Mouse (Mus musculus): ENCODE measurements at regions not wholly inside any gene's neighbourhood (a gene's known extent, or its start where the extent isn't known, plus 50 kb on each side); places are given as distances from the start of the nearest gene placed in this dataset.

GRCm38 (mm10) chr6:98514376-98514775, 171.8 kb upstream of the Gm765 start:
- H3K27ac ChIP-seq: no peak overlapping the region
- no peaks in the 10 kb centered on the region for H3K4me1 ChIP-seq
- ATAC-seq (replicated peaks; ENCODE audit: low FRiP score): no peak
- H3K9ac ChIP-seq: no peak overlapping the region
- H3K36me3 ChIP-seq: no peaks in the 10 kb centered on the region
- peaks cover 13% of the 10 kb centered on the region for H3K27me3 ChIP-seq
- no peak overlapping the region for H3K4me2 ChIP-seq
- WGBS: 39% methylated on average over 7 of the region's 7 CpGs
- no peak overlapping the region for H3K4me3 ChIP-seq (replicated peaks)
- H3K9me3 ChIP-seq (replicated peaks): no peaks in the 10 kb centered on the region

- Histone ChIP-seq H3K9me3 (replicated peaks) (no peaks in the 10 kb centered on the region), H3K27me3 (peaks cover 10% of the 10 kb centered on the region; the same call in 1 of the 2 replicates), H3K27ac (no peak overlapping the region), H3K36me3 (no peaks in the 10 kb centered on the region), H3K4me1 (no peaks in the 10 kb centered on the region), H3K4me2 (no peak overlapping the region), H3K9ac (no peak overlapping the region), H3K4me3 (replicated peaks) (no peak overlapping the region)
- no peak for ATAC-seq (replicated peaks; ENCODE audit: low FRiP score)
- 54% methylated on average over 3 of the region's 3 CpGs for WGBS
Measured at GRCm38 (mm10) chr6:98513217-98513616, 170.7 kb upstream of the Gm765 start.

DNA sequence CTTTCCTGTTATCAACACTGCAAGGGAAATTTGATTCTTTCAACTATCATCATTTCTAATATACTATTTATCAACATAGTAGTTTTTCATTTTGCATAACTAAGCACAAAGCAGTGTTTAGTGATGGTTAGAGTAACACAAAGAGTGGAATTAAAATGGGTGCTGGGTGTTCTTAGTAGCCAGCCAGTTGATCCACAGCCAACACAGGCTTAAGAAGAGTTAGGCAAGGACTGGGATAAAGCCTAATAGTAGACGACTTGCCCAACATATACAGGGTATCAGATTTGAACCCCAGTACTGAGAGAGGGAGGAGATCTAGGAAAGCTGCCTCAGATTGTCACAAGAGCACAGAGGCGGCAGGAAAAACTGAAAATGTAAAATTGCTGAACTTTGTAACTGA, 160.2 kb upstream of the Gm765 start:
- H3K36me3 ChIP-seq: no peaks in the 10 kb centered on the region
- no peak for ATAC-seq (replicated peaks; ENCODE audit: low FRiP score)
- H3K27ac ChIP-seq: no peak overlapping the region
- no peaks in the 10 kb centered on the region for H3K27me3 ChIP-seq
- H3K9me3 ChIP-seq (replicated peaks): no peaks in the 10 kb centered on the region
- H3K4me2 ChIP-seq: no peak overlapping the region
- H3K4me1 ChIP-seq: no peaks in the 10 kb centered on the region
- H3K4me3 ChIP-seq (replicated peaks): no peak overlapping the region
- 76% methylated on average over 2 of the region's 2 CpGs for WGBS
- no peak overlapping the region for H3K9ac ChIP-seq

- Histone ChIP-seq H3K36me3 (no peaks in the 10 kb centered on the region), H3K27ac (no peak overlapping the region), H3K27me3 (no peaks in the 10 kb centered on the region), H3K4me3 (replicated peaks) (no peak overlapping the region), H3K4me1 (no peaks in the 10 kb centered on the region), H3K4me2 (no peak overlapping the region), H3K9ac (no peak overlapping the region), H3K9me3 (replicated peaks) (no peaks in the 10 kb centered on the region)
- no peak for ATAC-seq (replicated peaks; ENCODE audit: low FRiP score)
- 67% methylated on average over 5 of the region's 5 CpGs for WGBS
Measured at GRCm38 (mm10) chr6:98499721-98500120, 157.2 kb upstream of the Gm765 start.

- no peaks in the 10 kb centered on the region for H3K27me3 ChIP-seq
- no peak overlapping the region for H3K27ac ChIP-seq
- 82% methylated on average over 3 of the region's 3 CpGs for WGBS
- H3K9ac ChIP-seq: no peak overlapping the region
- H3K4me1 ChIP-seq: no peaks in the 10 kb centered on the region
- H3K9me3 ChIP-seq (replicated peaks): no peaks in the 10 kb centered on the region
- no peak overlapping the region for H3K4me3 ChIP-seq (replicated peaks)
- H3K36me3 ChIP-seq: no peaks in the 10 kb centered on the region
- H3K4me2 ChIP-seq: no peak overlapping the region
- ATAC-seq (replicated peaks; ENCODE audit: low FRiP score): no peak
Measured at GRCm38 (mm10) chr6:98486626-98487025, 144.1 kb upstream of the Gm765 start.

DNA sequence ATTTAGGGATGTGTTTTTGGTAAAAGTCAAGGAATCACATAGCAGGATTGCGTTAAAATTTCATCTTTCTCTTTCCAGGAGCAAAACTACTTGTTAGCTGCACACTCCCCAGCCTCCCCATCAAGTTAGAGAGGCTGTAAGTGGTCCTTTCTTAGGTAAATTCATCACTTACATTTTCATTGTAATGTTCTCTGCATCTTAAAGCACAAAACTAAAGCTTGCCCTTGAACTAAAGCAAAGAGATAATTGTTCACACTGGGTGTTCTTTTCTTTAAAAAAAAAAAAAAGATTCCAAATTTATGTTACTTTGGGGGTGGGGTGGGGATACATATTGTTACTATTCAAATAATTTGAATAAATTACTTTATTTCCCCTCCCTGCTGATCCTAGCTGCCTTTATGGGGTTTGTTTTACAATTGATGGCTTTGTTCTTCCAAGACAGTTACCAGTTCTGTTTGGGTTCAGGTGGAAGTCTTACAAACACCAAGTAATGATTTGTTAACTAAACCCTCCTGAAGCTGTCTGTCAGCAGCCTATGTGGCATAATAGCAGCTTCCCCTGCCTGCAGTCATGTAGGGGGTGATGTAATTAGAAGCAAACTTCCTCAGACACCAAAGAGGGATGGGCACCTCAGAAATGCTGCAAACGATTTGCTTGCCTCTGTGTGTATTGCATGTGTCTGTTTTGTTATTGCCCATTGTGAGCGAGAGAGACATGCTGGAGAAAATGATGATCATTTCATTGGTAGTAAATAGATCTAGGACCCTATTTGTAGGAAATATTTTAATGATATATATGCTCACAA, 141.0 kb upstream of the Gm765 start:
- Histone ChIP-seq H3K27me3 (no peaks in the 10 kb centered on the region), H3K9me3 (replicated peaks) (no peaks in the 10 kb centered on the region), H3K9ac (no peak overlapping the region), H3K27ac (no peak overlapping the region), H3K4me1 (no peaks in the 10 kb centered on the region), H3K4me2 (no peak overlapping the region), H3K36me3 (no peaks in the 10 kb centered on the region), H3K4me3 (replicated peaks) (no peak overlapping the region)
- ATAC-seq (replicated peaks; ENCODE audit: low FRiP score): no peak
- WGBS: 41% methylated on average over 3 of the region's 3 CpGs

DNA sequence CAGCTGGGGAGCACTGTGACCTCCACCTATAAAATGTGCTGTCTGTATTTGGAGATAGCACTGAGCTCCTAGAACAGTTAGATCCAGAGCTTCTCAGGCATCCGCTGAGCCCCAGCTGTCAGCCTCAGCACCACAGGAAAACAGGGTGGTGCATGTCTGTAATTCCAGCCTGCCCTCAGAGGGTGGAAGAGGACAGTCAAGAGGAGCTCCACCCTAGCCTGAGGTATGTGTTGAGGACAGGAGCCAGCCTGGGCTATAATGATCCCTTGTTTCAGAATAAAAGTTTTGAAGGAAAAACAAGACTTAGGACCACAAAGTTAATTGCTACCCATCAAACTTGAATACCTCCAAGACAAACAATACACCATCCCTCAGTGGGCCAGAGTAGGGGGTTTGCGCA, 139.8 kb upstream of the Gm765 start:
- no peaks in the 10 kb centered on the region for H3K27me3 ChIP-seq
- no peak overlapping the region for H3K4me2 ChIP-seq
- no peak overlapping the region for H3K27ac ChIP-seq
- WGBS: 74% methylated on average over 2 of the region's 2 CpGs
- H3K4me3 ChIP-seq (replicated peaks): no peak overlapping the region
- no peaks in the 10 kb centered on the region for H3K4me1 ChIP-seq
- H3K36me3 ChIP-seq: no peaks in the 10 kb centered on the region
- H3K9ac ChIP-seq: no peak overlapping the region
- H3K9me3 ChIP-seq (replicated peaks): no peaks in the 10 kb centered on the region
- no peak for ATAC-seq (replicated peaks; ENCODE audit: low FRiP score)

DNA sequence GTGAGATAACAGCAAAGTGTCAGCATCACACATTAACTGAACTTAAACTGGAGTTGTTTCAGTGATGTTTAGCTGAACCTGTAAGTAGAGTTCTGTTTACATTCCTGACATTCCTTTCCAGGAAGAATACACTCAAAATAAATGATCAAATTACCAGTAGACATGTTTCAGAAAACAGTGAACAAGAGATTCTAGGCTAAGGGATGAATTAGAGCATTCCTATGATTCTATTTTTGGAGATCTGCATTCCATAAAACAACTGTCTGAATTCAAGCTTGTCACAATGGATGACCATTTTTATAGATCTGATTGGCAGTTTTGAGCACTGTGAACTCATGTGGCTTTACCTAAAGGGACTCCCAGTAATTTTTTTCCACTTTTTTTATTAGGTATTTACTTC, 125.0 kb upstream of the Gm765 start:
- Histone ChIP-seq H3K9me3 (replicated peaks) (no peaks in the 10 kb centered on the region), H3K27me3 (no peaks in the 10 kb centered on the region), H3K36me3 (no peaks in the 10 kb centered on the region), H3K4me3 (replicated peaks) (no peak overlapping the region), H3K4me2 (no peak overlapping the region), H3K27ac (no peak overlapping the region), H3K4me1 (no peaks in the 10 kb centered on the region), H3K9ac (no peak overlapping the region)
- ATAC-seq (replicated peaks; ENCODE audit: low FRiP score): no peak

- Histone ChIP-seq H3K27ac (no peak overlapping the region), H3K4me1 (no peaks in the 10 kb centered on the region), H3K27me3 (no peaks in the 10 kb centered on the region), H3K36me3 (no peaks in the 10 kb centered on the region), H3K9me3 (replicated peaks) (no peaks in the 10 kb centered on the region; the same call in 1 of the 2 replicates), H3K9ac (no peak overlapping the region), H3K4me3 (replicated peaks) (no peak overlapping the region), H3K4me2 (no peak overlapping the region)
- WGBS: 59% methylated on average over 7 of the region's 7 CpGs
- no peak for ATAC-seq (replicated peaks; ENCODE audit: low FRiP score)
Measured at GRCm38 (mm10) chr6:98452277-98452676, 109.7 kb upstream of the Gm765 start.

DNA sequence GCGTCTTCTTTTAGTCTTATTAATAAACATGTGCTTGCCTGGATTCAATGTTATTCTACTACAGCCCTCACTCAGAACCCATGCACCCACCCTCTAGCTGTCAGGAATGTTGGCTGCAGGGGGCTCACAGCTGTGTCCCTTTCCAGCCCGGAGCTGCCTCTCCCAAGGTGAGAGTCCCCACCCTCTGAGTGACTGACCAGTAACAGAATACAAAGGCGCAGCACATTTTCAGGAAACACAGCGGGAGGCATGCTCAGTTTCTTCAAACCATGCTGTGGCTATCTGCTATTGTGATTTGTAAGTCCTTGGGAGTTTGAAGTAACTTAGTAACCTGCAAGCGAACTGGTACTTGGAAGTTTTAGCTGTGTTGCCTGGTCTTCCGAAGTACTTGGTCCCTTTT, 93.1 kb upstream of the Gm765 start:
- no peak overlapping the region for H3K4me2 ChIP-seq
- no peak overlapping the region for H3K27ac ChIP-seq
- no peaks in the 10 kb centered on the region for H3K27me3 ChIP-seq
- H3K9me3 ChIP-seq (replicated peaks): no peaks in the 10 kb centered on the region
- no peaks in the 10 kb centered on the region for H3K36me3 ChIP-seq
- WGBS: 29% methylated on average over 6 of the region's 6 CpGs
- no peak overlapping the region for H3K9ac ChIP-seq
- H3K4me1 ChIP-seq: no peaks in the 10 kb centered on the region
- ATAC-seq (replicated peaks; ENCODE audit: low FRiP score): no peak
- no peak overlapping the region for H3K4me3 ChIP-seq (replicated peaks)

DNA sequence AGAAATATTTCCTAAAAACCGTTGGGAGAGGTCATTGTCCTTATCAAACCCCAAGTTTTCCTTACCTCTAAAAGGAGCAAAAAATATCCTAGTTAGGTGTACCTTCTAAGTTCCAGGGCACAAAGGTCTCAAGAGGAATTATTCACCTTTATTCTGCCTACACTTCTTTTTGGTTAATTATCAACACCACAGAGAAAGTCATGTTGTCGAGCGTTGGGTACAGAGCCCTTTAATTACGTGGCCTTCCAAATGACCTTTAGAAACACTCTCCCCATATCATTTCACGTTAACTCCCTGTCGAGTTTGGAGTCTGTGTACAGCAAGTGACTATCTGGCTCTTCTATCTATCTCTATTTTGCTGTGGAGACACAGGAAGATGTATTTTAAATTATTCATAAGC, 90.7 kb upstream of the Gm765 start:
- H3K36me3 ChIP-seq: no peaks in the 10 kb centered on the region
- no peak overlapping the region for H3K27ac ChIP-seq
- no peaks in the 10 kb centered on the region for H3K27me3 ChIP-seq
- no peak overlapping the region for H3K4me2 ChIP-seq
- ATAC-seq (replicated peaks; ENCODE audit: low FRiP score): no peak
- no peak overlapping the region for H3K9ac ChIP-seq
- 43% methylated on average over 6 of the region's 6 CpGs for WGBS
- no peak overlapping the region for H3K4me3 ChIP-seq (replicated peaks)
- no peaks in the 10 kb centered on the region for H3K4me1 ChIP-seq
- H3K9me3 ChIP-seq (replicated peaks): no peaks in the 10 kb centered on the region

- H3K4me2 ChIP-seq: no peak overlapping the region
Measured at GRCm38 (mm10) chr6:98429120-98429519, 86.6 kb upstream of the Gm765 start.

GRCm38 (mm10) chr6:98402605-98403004, 60.1 kb upstream of the Gm765 start:
- 87% methylated on average over 1 of the region's 1 CpGs for WGBS
- no peak overlapping the region for H3K9ac ChIP-seq

More at GRCm38 (mm10) chr6:98429120-98429519, 86.6 kb upstream of the Gm765 start:
- H3K9ac ChIP-seq: no peak overlapping the region
- H3K27me3 ChIP-seq: no peaks in the 10 kb centered on the region
- H3K27ac ChIP-seq: no peak overlapping the region
- no peak for ATAC-seq (replicated peaks; ENCODE audit: low FRiP score)
- no peaks in the 10 kb centered on the region for H3K4me1 ChIP-seq
- H3K9me3 ChIP-seq (replicated peaks): no peaks in the 10 kb centered on the region
- 75% methylated on average over 5 of the region's 5 CpGs for WGBS
- no peak overlapping the region for H3K4me3 ChIP-seq (replicated peaks)
- H3K36me3 ChIP-seq: no peaks in the 10 kb centered on the region

More at GRCm38 (mm10) chr6:98402605-98403004, 60.1 kb upstream of the Gm765 start:
- ATAC-seq (replicated peaks; ENCODE audit: low FRiP score): no peak
- Histone ChIP-seq H3K4me3 (replicated peaks) (no peak overlapping the region), H3K9me3 (replicated peaks) (no peaks in the 10 kb centered on the region), H3K4me1 (no peaks in the 10 kb centered on the region), H3K27ac (no peak overlapping the region), H3K36me3 (no peaks in the 10 kb centered on the region), H3K4me2 (no peak overlapping the region), H3K27me3 (no peaks in the 10 kb centered on the region)

All from kidney, embryonic 15.5 days (tissue).